Mouse (Mus musculus): ENCODE measurements around the gene Vldlr. TPM values are rescaled to one million over a fixed set of nuclear protein-coding genes. Genes with fewer than 3 reads are reported as not detected.
A peak's percentile ranks its signal among the peaks of the same experiment; 100 is the strongest.

Vldlr gene
- total RNA-seq, 2 experiments from 2014 or later, result 0.67 to 0.79 TPM

GRCm38 (mm10) chr19:27228254-27228653 is 12.0 kb downstream of the Vldlr start:
- peak; percentile 37; the same call in 1 of the 2 replicates for ATAC-seq (replicated peaks; ENCODE audit: poor library complexity)

DNA sequence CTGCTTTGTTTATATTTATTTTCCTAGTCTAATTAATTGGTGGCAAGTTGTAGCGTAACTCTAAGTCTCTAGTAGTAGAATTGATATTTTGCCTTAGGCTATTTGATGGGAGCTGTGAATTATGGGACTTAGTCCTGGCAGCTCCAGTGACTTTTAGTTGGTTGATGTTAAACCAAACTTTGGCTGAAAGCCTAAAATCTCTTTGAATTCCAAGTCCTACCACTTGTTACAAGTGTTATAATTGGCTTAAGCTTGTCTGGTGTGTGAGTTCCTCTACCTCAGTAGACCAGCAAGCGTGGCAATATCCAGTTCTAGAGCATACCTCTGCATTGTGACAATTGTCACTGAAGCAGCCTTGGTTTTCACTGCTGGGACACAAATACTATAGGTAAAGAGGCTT is 17.1 kb downstream of the Vldlr start:
- ATAC-seq (replicated peaks; ENCODE audit: poor library complexity), result no peak

DNA sequence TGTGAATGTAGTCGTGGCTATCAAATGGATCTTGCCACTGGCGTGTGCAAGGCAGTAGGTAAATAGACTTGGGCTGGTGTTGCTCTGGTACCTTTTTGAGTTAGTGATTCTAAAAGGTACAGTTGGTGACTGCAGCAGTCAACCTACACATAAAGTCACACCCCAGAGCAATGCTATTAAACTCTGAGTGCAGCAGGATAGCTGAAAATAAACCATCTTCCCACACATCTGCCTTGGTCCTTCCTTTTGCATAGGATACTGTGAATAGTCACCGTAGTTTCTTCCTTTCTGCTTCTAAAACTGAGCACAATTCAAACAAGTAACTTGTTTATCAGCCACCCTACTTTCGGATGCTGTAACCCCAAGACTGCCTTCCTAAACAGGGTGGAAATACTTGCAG is 23.6 kb downstream of the Vldlr start:
- no peak for ATAC-seq (replicated peaks; ENCODE audit: poor library complexity)

- ATAC-seq (replicated peaks; ENCODE audit: poor library complexity), result no peak
These were observed 27.2 kb downstream of the Vldlr start for GRCm38 (mm10) chr19:27243527-27243926.

GRCm38 (mm10) chr19:27254756-27255155 is 38.5 kb downstream of the Vldlr start:
- no peak for ATAC-seq (replicated peaks; ENCODE audit: poor library complexity)

DNA sequence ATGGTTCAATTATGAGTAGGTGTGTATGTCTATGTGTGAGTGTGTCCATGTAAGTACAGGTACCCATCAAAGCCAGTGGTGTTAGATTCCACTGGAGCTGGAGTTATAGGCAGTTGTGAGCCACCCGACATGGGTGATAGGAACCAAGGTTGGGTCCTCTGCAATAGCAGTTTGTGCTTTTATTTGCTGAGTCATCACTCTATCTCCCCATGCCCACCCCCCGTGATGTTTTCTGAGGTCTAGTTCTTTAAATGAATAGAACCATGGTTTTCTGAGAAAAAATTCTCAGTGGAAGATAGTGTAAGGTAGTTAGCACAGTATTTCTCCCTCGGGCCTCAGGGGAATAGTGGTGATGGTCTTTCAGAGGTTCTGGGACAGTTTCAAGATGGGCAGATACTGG is 39.4 kb downstream of the Vldlr start:
- ATAC-seq (replicated peaks; ENCODE audit: poor library complexity), result no peak

DNA sequence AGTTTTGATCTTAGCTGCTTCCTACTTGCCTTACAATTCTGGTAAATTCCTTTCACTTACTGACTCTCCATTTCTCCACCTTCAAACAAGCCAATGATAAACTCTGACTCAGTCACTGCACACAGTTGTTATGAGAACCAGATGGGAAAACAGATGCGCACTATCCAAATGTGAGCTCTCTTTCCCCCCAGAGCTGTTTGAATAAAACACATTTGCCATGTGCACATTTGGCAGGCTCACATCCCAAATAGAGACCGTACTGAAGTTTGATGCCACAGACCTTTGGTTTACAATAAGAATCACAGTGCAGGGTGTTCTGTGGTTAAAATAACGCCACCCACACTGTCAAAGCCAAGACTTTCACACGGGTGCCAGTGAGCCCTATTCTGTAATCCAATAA is 43.8 kb downstream of the Vldlr start:
- no peak for ATAC-seq (replicated peaks; ENCODE audit: poor library complexity)

DNA sequence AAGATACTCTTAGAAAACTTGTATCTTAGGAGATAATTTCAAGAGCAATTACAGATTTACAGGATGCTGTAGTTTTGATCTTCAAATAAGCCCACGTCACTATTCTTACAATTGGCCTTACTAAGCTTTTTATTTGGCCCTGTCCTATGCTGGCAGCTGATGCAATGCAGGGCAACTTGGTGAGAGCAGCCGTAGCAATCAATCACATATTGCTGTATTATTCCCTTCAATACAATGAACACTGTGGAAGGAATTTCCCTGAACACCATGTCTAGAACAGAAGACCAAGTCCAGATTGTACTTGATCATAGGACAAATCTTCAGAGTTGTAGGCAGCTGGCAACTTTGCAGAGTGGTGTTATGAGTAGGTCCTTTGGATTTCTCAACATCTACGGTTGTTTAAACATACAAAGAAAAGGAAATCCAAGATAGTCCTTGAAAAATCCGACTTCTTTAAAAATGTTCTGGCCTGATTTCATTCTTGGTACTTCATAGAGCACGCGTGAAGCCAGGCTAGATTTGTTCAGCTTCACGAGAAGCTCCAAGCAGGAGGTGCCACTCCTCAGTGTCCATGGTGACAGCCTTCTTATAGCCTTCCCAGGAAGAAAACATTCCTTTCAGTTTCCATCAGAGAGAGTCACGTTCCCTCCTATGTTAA is 44.5 kb downstream of the Vldlr start:
- no peak for ATAC-seq (replicated peaks; ENCODE audit: poor library complexity)

DNA sequence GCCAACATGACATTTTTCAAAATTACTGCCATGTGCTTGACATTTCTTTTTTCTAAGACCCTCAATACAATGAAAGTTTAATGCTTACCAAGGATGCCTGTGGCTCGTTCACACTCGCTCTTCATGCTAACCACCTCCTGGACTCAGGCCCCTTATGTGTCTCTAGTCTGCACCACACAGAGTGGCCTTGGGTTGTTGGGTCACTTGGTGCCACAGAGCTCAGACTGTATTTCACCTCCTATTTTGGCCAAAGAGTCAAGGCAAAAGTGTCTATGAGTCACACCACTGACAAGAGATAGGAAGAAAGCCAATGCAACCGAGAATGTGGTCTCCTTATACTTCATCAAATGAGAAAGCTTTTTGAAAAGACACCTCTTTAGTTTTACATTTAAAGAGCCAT is 45.9 kb downstream of the Vldlr start:
- ATAC-seq (replicated peaks; ENCODE audit: poor library complexity), result no peak

DNA sequence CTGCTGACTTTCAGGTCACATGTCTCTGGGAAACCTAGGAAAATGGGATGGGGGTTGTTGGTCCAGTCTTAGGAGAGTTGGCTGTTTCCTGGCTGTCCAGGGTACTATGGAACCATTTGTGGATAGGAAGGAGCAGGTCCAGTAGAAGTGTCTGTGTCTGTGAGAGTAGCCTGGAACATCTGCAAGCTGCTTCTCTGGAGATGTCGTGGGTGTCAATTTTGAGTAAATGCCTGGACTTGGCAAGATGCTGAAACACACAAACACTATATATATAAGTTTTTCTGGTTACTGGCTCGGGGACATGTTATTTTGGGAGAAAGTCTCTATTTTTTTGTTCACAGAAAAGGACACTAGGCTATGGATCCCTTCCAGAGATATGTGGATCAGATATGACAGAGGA is 57.1 kb downstream of the Vldlr start:
- ATAC-seq (replicated peaks; ENCODE audit: poor library complexity), result no peak

GRCm38 (mm10) chr19:27274382-27274781 is 58.1 kb downstream of the Vldlr start:
- no peak for ATAC-seq (replicated peaks; ENCODE audit: poor library complexity)

DNA sequence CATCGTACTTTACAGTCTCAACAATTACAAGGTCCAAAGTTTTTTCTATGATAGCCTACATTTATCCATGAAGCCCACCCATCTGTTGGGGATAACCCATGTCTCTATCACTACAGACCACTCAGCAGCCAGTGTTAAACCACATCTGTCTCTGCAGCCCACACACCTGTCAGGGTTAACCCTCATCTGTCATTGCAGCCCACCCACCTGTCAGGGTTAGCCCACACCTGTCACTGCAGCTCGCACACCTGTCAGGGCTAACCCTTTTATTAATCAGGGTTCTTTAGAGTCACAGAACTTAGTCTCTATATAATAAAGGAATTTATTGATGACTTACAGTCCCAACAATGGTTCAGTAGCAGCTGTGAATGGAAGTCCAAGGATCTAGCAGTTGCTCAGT is 62.9 kb downstream of the Vldlr start:
- no peak for ATAC-seq (replicated peaks; ENCODE audit: poor library complexity)

Other genes starting within 250 kb of the Vldlr start
- gene Kcnv2, start 106.1 kb downstream of the Vldlr start, total RNA-seq (2015), result not detected in 2 replicates
- not detected in 2 replicates for gene Kcnv2, start 106.1 kb downstream of the Vldlr start, total RNA-seq (2017)
- gene Pum3, start 213.3 kb downstream of the Vldlr start, total RNA-seq (2015), result 201 and 209 TPM in 2 replicates
- 155 and 169 TPM in 2 replicates for gene Pum3, start 213.3 kb downstream of the Vldlr start, total RNA-seq (2017)